Mouse (Mus musculus): ENCODE results near the gene Rpgrip1.

DNA sequence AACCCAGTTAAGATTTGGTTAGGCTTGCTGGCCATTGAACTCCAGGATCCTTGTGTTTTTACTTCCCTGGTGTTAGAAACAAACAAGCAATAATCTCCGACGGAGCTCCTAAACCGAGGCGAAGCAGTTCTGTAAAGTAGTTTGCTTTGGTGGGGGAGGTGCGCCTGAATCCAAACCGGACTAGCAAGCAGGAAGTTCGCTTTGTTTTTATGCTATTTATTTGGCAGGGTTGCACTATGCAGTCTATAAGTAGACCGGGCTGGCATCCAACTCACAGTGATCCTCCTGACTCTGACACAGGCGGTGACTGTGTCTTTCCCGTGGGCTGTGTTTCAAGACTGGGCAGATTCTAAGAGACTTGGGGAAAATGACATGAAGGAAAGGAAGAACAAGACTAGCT is 3.8 kb upstream of the Rpgrip1 start:
- no peak for TF ChIP-seq CTCF (IDR thresholded peaks at IDR 0.05; ENCODE audit: low read depth, low read length)
- TF ChIP-seq POLR2A (IDR thresholded peaks at IDR 0.05; ENCODE audit: borderline replicate concordance, low read depth, low read length): no peak

Measured in bone marrow macrophage, adult 2 months (primary cell).